Mouse (Mus musculus): Measurements from ENCODE around the gene Adamts7.

Gene Adamts7

DNA sequence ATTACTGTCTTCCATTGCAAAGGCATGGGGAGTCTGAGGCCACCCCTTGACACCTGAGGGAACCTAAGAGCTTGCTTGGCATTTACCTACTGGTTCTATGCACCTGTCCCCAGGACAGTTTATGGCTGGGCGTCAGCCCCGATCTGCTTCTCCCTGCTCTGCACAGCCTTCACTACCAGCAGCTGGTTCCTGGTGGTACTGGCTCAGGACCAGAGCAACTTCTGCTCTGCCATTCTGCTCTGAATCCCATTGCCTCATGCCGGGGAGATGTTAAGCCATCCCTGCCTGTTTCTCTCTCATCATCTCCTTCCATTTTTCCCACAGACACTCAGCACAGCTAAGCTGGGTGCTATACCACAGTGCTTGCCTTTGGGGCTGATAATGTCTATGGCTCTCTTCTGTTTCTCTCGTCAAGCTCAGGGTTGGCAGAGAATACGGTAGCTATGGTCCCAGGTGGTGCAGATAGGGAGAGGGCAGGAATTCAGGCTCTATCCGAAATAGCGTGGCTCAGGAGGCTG lies 35.1 kb downstream of the Adamts7 start:
- DNase-seq (ENCODE audit: low read depth, low spot score): no peak

DNA sequence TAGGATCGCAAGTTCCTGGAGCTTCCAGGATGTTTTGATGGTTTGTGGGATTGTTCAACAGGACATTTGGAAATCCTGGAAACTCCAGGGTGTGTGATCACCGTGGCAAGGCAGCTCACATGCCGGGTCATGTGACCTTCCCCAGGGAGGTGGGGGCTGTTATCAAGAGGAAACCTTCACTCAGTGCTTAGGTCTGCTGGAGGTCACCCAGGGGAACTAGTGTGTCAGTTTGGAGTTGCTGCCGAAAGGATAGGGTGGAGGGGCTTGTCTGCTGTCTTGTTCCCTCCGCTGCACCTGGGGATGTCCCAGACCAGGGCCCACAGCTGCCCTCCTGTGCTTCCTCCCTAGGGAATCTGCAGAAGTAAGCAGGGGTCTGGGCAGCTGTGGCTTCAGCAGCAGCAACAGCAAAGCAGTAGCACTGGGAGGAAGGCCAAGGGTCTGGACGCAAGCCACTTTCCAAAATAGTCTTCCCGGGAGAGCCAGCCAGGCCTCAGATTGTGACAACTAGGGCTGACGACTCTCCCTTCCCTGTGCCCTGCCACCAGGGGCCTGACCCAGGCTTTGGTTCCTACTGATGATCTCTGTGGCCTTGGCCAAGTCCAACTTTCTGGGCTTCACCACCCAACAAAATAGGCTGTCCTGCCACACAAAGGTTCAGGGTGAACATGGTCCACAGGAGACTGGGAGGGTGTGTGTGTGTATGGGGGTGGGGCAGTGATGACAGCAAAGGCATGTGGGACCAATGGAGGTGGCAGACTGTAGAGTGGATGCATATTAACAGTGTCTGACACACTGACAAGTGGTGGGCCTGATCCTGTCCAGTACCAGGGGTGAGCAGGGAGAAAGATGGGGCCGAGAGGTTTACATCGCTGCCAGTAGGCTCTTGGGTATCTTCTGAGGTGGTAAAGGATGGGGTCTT lies 35.9 kb downstream of the Adamts7 start:
- peak; percentile 19 for DNase-seq (ENCODE audit: low read depth, low spot score)

DNA sequence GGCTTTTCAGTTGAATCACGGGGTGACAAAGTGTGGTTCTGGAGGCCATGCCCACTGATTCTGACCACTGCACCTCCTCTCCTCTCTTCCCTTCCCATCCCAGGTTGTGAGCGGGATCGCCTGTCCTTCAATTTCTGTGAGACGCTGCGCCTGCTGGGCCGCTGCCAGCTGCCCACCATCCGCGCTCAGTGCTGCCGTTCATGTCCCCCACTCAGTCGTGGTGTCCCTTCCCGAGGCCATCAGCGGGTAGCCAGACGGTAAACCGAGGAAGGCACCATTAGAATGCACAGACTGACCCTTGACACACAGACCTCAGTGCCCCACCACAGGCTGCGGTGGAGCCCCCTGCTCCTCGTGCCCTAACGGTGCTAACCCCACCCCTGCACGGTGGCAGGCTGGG lies 36.7 kb downstream of the Adamts7 start:
- no peak for DNase-seq (ENCODE audit: low read depth, low spot score)

DNA sequence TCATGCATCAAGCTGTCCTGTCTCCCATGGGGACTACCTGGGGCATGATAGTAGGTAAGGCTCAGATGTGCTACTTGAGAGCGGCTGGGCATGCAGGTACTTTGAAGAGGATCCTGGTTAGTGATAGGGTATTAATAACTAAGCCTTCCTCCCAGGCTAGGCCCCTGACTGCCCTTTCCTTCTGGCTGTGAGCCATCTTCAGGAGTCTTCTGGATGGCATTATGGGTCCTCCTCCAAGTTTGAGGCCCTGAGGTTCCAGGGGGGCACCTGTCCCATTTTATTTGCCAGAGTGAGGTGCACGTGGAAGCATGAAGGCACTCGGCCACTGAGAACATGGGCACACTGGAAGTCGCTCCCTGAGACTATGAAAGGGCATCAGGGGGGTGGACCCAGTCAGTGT lies 37.6 kb downstream of the Adamts7 start:
- DNase-seq (ENCODE audit: low read depth, low spot score): no peak

DNA sequence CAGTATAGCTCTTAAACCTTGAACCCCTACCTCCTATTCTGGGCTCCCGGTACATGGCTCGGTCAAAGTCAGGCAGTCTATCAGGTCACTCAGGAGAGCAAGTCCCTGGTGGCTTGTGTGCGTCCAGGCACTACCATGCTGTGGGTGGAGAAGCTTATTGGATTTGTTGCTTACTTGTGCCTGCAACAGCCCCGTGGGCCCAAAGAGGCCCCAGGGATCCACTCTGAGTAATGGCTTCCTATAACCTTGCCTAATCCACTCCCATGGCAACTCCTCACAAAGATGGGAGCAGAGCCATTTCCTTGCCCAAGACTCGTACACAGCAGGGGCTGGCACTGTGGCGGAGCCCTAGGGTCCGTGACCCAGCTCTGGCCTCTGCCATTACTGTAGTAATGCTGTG lies 38.2 kb downstream of the Adamts7 start:
- DNase-seq (ENCODE audit: low read depth, low spot score): no peak

DNA sequence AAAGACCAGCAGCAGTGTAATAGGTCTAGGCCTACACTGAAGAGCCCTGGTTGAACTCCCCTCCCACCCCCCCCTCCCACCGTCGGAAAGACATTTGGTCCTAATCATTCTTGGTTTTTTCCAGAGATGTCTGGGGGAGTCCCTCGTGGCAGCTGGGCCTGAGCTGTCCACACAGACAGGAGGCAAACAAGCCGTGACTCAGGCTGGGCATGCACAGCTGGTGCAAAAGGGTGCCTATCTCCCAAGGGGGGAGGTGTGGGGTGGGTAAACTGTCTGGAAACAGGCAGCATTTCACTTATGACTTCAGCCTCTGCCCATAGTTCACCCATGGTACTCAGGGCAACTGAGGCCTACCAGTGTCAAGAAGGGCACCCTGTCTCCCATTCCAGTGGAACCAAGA lies 38.7 kb downstream of the Adamts7 start:
- DNase-seq (ENCODE audit: low read depth, low spot score): no peak

DNA sequence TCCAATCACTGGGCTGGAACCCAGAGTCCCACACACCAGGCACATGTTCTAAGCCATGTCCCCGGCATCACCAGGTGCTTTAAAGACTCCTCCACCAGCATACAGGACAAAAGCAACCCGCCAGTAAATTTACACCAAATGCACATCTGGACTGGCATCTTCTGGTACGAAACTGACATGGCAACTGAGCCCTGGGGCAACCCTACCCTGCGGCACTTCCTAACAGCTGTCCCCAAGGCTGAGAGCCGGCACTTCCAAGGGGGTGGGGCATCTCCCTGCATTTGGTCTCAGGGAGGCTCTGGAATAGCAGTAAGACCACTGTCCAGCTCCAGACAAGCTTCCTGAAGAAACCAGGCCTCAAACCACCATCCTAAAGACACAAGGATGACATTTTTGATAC lies 40.4 kb downstream of the Adamts7 start:
- DNase-seq (ENCODE audit: low read depth, low spot score): no peak

DNA sequence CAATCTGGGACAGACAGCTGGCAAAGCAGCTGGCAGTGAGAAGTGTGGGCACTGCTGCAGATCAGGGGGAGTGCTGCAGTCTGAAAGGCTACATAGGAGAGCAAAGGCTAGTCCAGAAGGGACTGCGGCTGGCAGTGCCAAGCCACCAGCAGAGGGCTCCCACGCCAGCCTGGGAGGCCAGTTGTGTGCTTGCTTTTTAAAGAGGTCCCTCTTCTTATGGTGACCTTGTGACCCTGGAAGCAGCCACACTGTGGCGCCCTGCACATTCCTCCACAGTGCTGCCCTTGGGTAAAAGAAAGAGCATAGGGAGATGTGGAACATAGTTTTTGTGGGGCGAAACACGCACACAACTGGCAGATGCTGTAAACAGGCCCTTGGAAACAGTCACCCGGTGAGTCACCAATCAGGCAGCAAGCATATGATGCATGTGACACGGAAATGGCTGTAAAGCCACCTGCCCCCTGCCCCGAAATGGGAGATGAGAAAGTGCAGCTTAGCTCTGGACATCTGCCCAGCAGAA lies 41.6 kb downstream of the Adamts7 start:
- peak; percentile 15 for DNase-seq (ENCODE audit: low read depth, low spot score)

DNA sequence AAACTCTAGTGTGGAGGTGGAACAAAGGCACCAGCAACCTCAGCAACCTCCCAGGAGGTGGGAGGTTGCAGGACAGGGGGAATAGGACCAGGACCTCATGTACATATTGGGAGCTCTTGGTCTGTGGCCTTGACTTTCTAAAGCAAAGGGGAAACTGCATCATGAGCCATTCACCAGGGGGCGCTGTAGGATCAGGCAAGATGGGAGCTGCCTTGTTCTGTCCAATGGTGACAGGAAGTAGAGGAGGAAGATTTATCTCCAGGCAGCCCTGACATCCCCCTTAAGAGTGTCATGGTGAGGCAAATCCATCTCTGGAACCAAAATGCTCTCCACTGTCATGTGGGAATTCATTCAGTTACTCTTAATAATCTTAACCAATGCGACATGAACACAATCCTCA lies 43.6 kb downstream of the Adamts7 start:
- peak; percentile 82 for DNase-seq (ENCODE audit: low read depth, low spot score)

DNA sequence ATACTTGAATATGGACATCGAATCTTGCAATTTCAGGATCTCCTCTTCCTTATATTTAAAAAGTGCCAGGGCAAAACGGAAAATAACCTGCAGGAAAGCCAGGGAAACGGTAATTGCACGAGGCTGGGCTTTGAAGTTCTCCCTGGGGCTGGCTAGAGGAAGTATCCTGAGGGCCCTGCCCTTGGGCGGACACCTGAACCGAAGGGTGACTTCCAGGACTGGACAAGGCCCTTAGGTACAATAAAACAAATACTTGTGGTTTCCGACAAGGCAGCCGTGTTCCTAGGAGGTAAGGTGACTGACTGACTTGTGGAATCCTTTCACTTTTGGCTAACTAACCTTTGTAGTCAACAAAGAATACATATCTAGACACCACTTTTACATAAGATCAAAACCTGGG lies 44.9 kb downstream of the Adamts7 start:
- no peak for DNase-seq (ENCODE audit: low read depth, low spot score)

DNA sequence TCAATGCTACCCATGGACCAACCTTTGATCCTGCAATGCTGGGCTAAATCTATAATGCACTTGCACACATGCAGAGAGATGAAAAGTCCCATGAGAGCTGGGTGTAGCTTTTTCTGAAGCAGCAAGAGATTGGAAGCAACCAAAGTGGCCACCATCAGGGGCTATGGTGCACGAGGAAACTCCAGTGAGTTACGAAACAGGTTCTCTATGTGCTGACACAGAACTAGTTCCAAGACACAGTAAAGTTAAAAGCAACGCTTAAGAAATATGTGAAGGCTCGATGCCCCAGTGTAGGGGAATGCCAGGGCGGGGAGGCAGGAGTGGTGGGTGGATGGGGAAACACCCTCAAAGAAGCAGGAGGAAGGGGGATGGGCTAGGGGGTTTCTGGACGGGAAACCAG lies 45.8 kb downstream of the Adamts7 start:
- DNase-seq (ENCODE audit: low read depth, low spot score): no peak

DNA sequence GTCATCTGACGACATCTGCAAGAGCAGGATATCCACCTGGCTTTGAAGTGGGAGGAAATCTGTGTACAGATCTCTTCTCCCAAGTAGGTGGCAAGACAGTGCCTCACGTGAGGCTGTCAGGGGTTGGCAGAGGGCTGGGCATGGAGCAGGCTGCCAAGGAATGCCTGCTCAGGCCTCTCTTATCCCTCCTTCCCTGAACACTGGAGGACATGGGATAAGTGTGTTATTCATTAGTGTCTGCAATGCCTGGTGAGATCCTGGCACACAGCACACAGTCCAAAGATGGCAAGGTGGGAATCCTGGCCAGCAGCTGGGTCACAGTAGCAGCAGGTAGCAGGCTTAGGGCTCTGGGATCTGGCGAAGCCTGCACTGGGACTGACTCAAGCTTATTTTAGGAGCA lies 50.3 kb downstream of the Adamts7 start:
- DNase-seq (ENCODE audit: low read depth, low spot score): no peak

DNA sequence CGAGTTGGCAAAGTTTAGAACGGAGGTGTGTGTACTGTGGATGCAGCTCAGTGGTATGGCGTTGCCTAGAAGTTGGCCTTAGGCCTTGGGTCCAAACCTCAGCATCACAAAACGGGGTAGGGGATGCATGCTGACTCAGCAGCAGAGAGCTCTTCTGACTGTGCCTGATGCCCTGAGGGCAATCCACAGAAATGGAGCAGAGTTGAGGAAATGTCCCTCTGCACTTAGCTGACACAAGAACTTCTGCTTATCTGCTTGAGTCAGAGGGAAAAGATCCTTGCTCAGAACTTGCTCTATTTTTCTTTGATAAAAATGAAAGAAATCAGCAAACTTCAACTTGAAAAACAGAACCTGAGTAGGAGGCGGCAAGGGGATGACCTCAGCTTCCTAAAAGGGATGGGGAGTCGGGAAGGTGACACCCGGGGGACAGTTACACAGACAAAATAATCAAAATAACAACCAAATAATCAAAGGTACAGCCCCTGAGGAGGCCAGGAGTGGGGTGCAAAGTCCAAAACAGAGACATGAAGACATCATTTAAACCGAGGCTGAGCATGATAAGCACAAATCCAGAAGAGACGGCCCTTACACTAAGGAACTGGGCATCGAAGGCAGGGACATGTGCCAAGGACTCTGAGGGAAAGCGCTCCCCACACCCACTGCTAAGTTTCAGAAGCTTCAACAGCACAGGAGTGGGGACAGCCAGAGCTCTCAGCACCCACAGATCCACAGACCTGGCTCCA lies 53.6 kb downstream of the Adamts7 start:
- no peak for DNase-seq (ENCODE audit: low read depth, low spot score)

DNA sequence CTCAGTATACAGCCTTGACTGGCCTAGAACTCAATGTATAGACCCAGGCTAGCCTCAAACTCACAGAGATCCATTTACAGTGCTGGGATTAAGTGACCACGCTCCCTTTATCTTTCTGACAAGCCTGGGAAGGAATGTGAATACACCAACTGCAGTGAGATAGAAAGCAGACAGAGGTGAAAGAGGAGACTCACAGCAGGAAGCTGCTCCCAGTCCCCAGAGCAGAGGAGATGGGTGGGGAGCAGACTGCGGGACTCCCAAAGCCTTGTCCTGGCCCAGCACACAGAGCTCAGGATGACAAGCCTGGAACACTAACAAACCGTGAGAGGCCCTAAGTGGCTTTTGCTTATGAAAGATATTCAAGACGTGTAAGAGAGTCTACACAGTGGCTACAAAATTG lies 54.6 kb downstream of the Adamts7 start:
- peak; percentile 64 for DNase-seq (ENCODE audit: low read depth, low spot score)

DNA sequence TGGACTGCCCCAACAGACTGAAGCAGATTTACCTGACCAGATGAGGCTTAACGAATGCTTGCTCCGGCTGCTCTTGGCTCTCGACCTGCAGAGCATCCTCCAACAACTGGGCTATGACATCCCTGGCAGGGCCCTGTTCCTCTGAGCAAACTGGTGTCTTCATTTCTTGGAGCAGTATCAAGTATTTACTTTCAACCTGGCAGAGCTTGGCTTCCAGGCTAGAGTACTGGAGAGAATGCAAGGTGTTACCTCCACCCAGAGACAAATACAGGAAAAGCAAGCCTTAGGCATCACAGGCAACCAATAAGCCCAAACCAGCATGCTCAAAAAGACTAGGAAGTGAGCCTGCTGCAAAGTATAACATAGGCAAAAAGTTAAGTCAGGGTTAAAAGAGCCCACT lies 59.4 kb downstream of the Adamts7 start:
- DNase-seq (ENCODE audit: low read depth, low spot score): no peak

DNA sequence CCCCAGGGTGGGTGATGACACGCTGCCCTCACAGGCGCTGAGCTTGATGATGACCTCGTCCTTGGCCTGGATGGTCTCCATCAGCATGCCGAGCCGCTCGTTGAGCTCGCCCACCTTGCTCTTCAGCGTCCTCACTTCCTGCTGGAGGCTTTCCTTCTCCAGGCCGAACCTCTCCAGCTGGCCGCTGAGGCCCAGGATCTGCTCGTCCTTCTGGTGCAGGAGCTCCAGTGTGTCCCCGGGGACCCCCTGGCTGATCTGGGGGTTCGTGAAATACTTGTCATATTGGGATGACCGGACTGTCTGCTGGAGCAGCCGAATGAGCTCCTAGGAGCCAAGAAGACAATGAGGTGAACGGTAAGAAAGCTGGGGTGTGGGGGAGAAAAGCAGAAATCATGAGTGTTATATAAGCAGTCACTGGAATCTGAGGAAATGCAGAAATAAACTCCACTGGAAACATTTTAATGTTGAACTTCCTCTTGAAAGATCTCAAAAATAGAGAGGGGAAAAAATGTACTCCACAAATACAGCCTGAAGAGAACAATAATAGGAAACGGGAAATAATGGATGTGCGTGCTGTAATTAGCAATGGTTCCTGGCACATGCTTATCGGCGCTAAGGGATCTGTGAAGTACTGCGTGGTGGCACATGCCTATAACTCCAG lies 63.3 kb downstream of the Adamts7 start:
- DNase-seq (ENCODE audit: low read depth, low spot score): no peak

DNA sequence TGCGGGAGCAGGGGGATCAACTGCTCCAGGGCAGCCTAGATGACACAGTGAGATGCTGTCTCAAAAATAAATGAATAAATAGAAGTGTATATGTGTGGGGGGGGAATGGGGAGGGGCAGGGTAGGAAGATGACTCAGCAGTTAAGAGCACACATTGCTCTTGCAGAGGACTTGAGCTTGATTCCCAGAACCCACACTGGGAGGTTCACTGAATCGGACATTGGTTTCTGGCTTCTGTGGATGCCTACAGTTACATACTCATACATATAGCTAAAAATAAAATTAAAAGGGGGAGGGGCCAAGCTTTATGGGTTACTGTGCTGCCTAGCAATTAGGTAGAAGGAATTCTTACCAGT lies 63.9 kb downstream of the Adamts7 start:
- no peak for DNase-seq (ENCODE audit: low read depth, low spot score)

DNA sequence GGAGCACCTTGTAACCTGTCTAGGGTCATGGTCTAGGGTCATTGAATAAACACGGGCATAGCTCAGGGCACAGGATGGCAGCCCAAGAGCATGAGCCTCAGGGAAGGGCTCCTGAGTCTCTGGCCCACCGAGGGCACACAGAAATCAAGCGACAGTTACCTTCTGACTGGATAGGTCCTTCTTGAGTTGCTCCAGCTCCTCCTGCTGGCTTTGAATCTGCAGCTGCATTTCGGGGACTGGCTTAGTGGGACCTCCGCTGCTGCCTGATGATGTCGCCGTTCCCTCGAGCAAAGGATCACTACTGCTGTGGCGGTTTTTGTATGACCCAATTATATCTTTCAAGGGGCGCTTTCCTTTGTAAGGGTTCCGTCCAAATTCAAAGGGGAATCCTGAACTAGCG lies 64.3 kb downstream of the Adamts7 start:
- DNase-seq (ENCODE audit: low read depth, low spot score): peak; percentile 30

DNA sequence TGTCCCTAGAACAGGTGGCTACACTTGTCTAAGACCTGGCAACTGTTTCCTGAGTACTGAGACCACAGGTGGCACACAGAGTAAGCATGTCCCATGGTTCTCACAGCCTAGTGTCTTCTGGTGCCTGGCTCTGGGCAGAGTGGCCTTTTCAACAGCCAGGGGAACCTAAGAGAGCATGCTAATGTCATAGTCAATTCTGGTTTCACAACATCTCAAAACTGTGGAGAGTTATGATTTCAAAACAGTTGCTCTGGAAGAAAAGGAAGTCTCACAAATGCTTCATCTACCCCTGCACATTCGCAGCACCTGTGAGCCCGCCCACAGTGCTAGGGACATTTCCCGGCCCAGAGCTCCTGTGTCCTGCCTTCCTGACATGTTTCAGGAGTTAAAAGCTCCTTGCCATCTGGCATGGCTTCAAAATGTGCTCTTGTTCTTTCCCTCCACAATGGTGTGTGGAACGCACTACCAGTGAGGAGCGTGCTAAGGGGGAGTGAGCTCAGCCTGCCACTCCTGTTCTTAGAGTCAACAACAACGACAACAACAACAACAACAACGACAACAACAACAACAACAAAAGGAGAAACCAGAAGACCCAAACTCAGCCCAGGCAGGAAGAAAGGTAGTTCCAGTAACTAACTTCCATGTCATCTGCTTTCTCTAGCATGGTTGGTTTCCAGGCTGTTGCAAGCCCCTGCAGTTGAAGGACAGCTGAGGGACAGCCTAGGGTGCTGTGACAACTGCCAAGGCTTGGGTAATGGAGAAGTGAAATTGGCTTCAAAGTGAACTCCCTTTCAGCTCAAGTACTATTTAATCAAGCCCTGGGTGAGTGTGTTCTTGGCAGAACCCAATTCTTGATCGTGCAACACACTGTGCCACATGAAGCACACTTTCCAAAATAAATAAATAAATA lies 70.2 kb downstream of the Adamts7 start:
- no peak for DNase-seq (ENCODE audit: low read depth, low spot score)

DNA sequence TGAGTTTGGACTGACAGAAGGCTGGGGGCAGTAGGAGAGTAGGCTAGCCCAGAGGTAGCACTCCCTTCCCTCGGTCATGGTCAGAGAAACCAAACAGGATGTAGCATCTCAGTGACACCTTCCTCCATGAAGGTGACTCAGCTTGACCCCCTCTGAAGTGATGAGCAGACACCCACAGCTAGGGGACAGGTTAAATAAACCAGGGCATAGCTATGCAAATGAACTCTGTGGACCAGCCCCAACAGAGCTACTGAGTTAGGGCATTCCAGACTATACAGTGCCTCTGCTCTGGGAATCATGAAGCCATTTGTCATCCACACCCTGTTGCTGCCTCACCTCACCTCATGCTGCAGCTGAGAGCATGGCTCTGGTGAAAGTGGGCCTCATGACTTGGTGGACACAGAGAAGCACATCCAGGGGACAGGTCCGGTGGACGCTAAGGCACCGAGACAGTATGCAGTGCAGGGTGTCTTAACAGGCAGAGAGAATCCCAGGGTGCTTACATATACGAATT lies 71.1 kb downstream of the Adamts7 start:
- DNase-seq (ENCODE audit: low read depth, low spot score): peak; percentile 51

DNA sequence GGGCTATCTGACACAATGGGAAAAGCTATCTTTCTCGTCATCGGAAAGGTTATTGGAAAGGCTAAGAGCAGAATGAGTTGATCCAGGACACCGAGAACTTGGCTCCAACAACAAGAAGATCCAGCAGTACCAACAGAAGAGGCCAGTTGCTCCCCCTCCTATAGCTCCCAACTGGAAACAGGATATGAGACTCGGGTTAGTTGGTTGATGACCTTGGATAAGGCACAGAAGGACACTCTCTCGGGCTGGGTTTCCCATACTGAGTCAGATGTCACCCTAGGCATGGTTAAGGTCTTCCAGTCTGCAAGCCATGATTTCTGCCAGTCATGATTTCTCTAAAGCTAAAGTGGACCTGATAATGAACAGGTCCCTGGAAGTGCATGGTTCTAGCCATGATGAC lies 71.9 kb downstream of the Adamts7 start:
- no peak for DNase-seq (ENCODE audit: low read depth, low spot score)

All from R1 (cell line).